Mouse (Mus musculus) liver, embryonic 14.5 days (tissue): ENCODE results near the gene Ptprb. TPM values are rescaled to one million over a fixed set of nuclear protein-coding genes. Genes with fewer than 3 reads are reported as not detected.

ENCODE experiments used
- ATAC-seq: fragments of 200-750 bp; cut with Nextera tagmentation; 2 replicates; pipeline ENCODE4 v1.8.0; 2017; ENCODE audit warnings: moderate number of reproducible peaks, mild to moderate bottlenecking, moderate library complexity; ENCODE audit not compliant: insufficient read depth
- DNase-seq, 3 experiments: peaks; one replicate each; pipeline ENCODE4 v3.0.0-alpha.2; 2012 to 2013; ENCODE audit warnings: low read depth in 3 of 3, low spot score in 3 of 3
- H3K27ac ChIP-seq: fragments of 300-500 bp; sonication (generic); 2 replicates; pipeline ENCODE4 v1.5.1; 2014; ENCODE audit warnings: moderate library complexity, mild to moderate bottlenecking, control low read depth, inconsistent platforms
- H3K27me3 ChIP-seq: fragments of 300-500 bp; sonication (generic); 2 replicates; pipeline ENCODE4 v1.6.1; 2014; ENCODE audit warnings: mild to moderate bottlenecking, low read length, moderate library complexity; ENCODE audit not compliant: control insufficient read depth, insufficient read depth
- H3K36me3 ChIP-seq: fragments of 300-500 bp; sonication (generic); replicated peaks from 2 replicates; pipeline ENCODE4 v1.6.1; 2014; ENCODE audit warnings: low read depth; ENCODE audit not compliant: control insufficient read depth, insufficient read depth
- H3K4me1 ChIP-seq, 2 experiments: fragments of 200-500 bp in 1 of 2; fragments of 300-500 bp in 1 of 2; sonication (generic) in 1 of 2; replicated peaks; 2 replicates each; pipeline ENCODE4 v1.6.1; 2012 to 2014; ENCODE audit warnings: antibody characterized with exemption in 1 of 2, inconsistent platforms in 1 of 2, low read length in 1 of 2; ENCODE audit not compliant: control insufficient read depth in 2 of 2, insufficient read depth in 2 of 2
- H3K4me2 ChIP-seq: fragments of 300-500 bp; sonication (generic); 2 replicates; pipeline ENCODE4 v1.6.1; 2014; ENCODE audit warnings: low read depth, mild to moderate bottlenecking, control low read depth, moderate library complexity
- H3K4me3 ChIP-seq, 2 experiments: fragments of 200-500 bp in 1 of 2; fragments of 300-500 bp in 1 of 2; sonication (generic) in 1 of 2; 2 replicates each; pipeline ENCODE4 v1.5.1; 2012 to 2014; ENCODE audit warnings: low read depth in 2 of 2, low read length in 2 of 2, mild to moderate bottlenecking in 2 of 2, control low read depth in 1 of 2, inconsistent platforms in 1 of 2, moderate library complexity in 1 of 2; ENCODE audit not compliant: insufficient read depth in 1 of 2
- H3K9ac ChIP-seq: fragments of 300-500 bp; sonication (generic); replicated peaks from 2 replicates; pipeline ENCODE4 v1.6.1; 2014; ENCODE audit warnings: mild to moderate bottlenecking, control low read depth, moderate library complexity
- H3K9me3 ChIP-seq: fragments of 300-500 bp; sonication (generic); 2 replicates; pipeline ENCODE4 v1.6.1; 2016; ENCODE audit warnings: low read length, mixed read lengths; ENCODE audit not compliant: control insufficient read depth
- CTCF ChIP-seq: IDR thresholded peaks from 2 replicates; pipeline ENCODE4 v1.5.1; 2016; ENCODE audit warnings: antibody characterized with exemption, low read depth, control low read depth
- EP300 ChIP-seq: IDR thresholded peaks from 2 replicates; pipeline ENCODE4 v1.6.1; 2016; ENCODE audit warnings: antibody characterized with exemption, low read depth
- WGBS: fragments of 180-500 bp; shearing (Covaris S2); extraction: QIAGEN DNeasy Blood & Tissue Kit; methylation state at CpG from one replicate; pipeline ENCODE4 v1.1.7; 2014; ENCODE audit not compliant: insufficient replicate concordance; 5-methylcytosine and 5-hydroxymethylcytosine counted together
- polyA plus RNA-seq, 2 experiments: library from polyadenylated mRNA; depleted of rRNA in 1 of 2; stranded (reverse) in 1 of 2; unstranded in 1 of 2; fragments of >200 nt; fragmentation: Nextera tagmentation in 1 of 2; extraction: Ambion mirVana in 1 of 2; gene quantifications; 2 replicates each; pipeline versions ENCODE4 v1.2.1 to v1.2.3; 2012 to 2014

Gene Ptprb
- polyA plus RNA-seq, 2 experiments, result 0.71 to 1.0 TPM

DNA sequence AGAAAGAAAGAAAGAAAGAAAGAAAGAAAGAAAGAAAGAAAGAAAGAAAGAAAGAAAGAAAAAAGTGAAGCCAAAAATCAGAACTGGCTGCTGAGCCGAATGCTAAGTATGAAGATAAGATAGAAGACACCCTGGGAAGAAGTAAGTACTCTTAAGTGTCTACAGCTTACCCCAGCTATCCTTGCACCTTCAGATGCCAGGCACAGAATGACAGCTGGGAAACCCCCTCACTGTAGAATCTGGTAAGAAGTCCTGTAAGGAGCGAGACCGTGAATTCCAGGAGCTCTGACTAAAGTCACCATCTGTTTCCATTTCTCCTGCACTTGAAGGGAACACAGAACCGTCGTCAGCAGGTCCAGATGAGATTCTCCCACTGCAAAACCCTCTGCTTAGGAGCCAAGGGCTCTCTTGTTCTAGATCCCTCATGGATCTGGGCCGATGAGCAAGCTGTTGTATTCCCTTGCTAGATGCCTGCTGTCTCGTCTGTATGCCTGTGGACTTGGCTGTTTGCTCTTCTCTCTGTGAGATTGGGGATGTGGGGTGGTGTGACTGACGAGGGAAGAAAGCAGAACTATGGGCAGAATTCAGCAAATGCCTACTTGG is 15.9 kb downstream of the Ptprb start:
- H3K27me3 ChIP-seq, result no peaks in the 10 kb centered on the region
- no peak for ATAC-seq
- H3K9ac ChIP-seq, result no peak overlapping the region
- WGBS, result 35% methylated on average over 8 of the region's 8 CpGs
- no peak for DNase-seq
- no peaks in the 10 kb centered on the region for H3K9me3 ChIP-seq
- TF ChIP-seq CTCF (no peak), EP300 (no peak)
- peaks cover 0 to 2% of the 10 kb centered on the region in 2 experiments; a peak in 1 of 4 replicates for H3K4me1 ChIP-seq
- no peak overlapping the region for H3K4me3 ChIP-seq
- no peaks in the 10 kb centered on the region for H3K36me3 ChIP-seq
- no peak overlapping the region for H3K27ac ChIP-seq
- no peak overlapping the region for H3K4me2 ChIP-seq

- Histone ChIP-seq H3K9me3 (no peaks in the 10 kb centered on the region), H3K4me1 (no peaks in the 10 kb centered on the region; a peak in 1 of 4 replicates), H3K27me3 (peaks cover 10% of the 10 kb centered on the region), H3K27ac (no peak overlapping the region), H3K4me2 (no peak overlapping the region), H3K36me3 (no peaks in the 10 kb centered on the region), H3K4me3 (no peak overlapping the region), H3K9ac (no peak overlapping the region)
- no peak for DNase-seq
- TF ChIP-seq EP300, result no peak
- no peak for TF ChIP-seq CTCF
- 61% methylated on average over 4 of the region's 4 CpGs for WGBS
- ATAC-seq, result no peak
These were observed 21.1 kb downstream of the Ptprb start for GRCm38 (mm10) chr10:116296439-116296838.

- Histone ChIP-seq H3K4me1 (no peaks in the 10 kb centered on the region; a peak in 1 of 4 replicates), H3K27me3 (peaks cover 15% of the 10 kb centered on the region), H3K27ac (no peak overlapping the region), H3K9ac (no peak overlapping the region), H3K4me3 (no peak overlapping the region), H3K4me2 (no peak overlapping the region), H3K36me3 (no peaks in the 10 kb centered on the region), H3K9me3 (no peaks in the 10 kb centered on the region)
- WGBS, result 45% methylated on average over 12 of the region's 12 CpGs
- ATAC-seq (no peak), DNase-seq (no peak)
- TF ChIP-seq EP300 (no peak), CTCF (no peak)
These were observed 22.5 kb downstream of the Ptprb start for GRCm38 (mm10) chr10:116297854-116298253.

GRCm38 (mm10) chr10:116300824-116301223 is 25.5 kb downstream of the Ptprb start:
- H3K36me3 ChIP-seq, result no peaks in the 10 kb centered on the region
- no peak overlapping the region for H3K4me3 ChIP-seq
- 20% methylated on average over 7 of the region's 7 CpGs for whole genome bisulfite sequencing
- H3K9me3 ChIP-seq, result no peaks in the 10 kb centered on the region
- no peak for ATAC-seq
- TF ChIP-seq CTCF (no peak), EP300 (no peak)
- H3K9ac ChIP-seq, result no peak overlapping the region
- DNase-seq, result no peak
- peaks cover 15% of the 10 kb centered on the region for H3K27me3 ChIP-seq
- H3K4me2 ChIP-seq, result peak overlapping the region; percentile 6; the same call in 1 of the 2 replicates
- H3K27ac ChIP-seq, result no peak overlapping the region
- H3K4me1 ChIP-seq, result no peaks in the 10 kb centered on the region; a peak in 1 of 4 replicates

GRCm38 (mm10) chr10:116301258-116301657 is 25.9 kb downstream of the Ptprb start:
- 1% methylated on average over 35 of the region's 36 CpGs for WGBS
- no peak overlapping the region for H3K27ac ChIP-seq
- TF ChIP-seq EP300 (no peak), CTCF (no peak)
- no peak overlapping the region; a peak in 1 of 4 replicates for H3K4me3 ChIP-seq
- H3K9ac ChIP-seq, result no peak overlapping the region
- H3K4me1 ChIP-seq, result no peaks in the 10 kb centered on the region; a peak in 1 of 4 replicates
- H3K27me3 ChIP-seq, result peaks cover 15% of the 10 kb centered on the region
- no peak for ATAC-seq
- H3K4me2 ChIP-seq, result peak overlapping the region; percentile 6
- no peaks in the 10 kb centered on the region for H3K36me3 ChIP-seq
- no peaks in the 10 kb centered on the region for H3K9me3 ChIP-seq
- no peak for DNase-seq
